Mouse (Mus musculus) mouse embryonic stem cell (cell line): ENCODE results near the gene Ubxn11.

Source experiments
- in situ Hi-C, 2 experiments: fragments of 300-500 bp; cut with MboI; formaldehyde crosslinking; loops; 1 replicate in 1 of 2; 3 replicates in 1 of 2; pipeline ENCODE4 v1.14.3; 2019 to 2020; ENCODE audit warnings: low sequenced_read_pairs in 2 of 2, low pct_unique_long_range_greater_than_20kb in 1 of 2, mixed read lengths in 1 of 2; ENCODE audit not compliant: unreplicated experiment in 1 of 2

Gene Ubxn11

GRCm38 (mm10) chr4:134101979-134102741 lies at the start of gene Ubxn11:
Ubxn11 (plus strand) TSS chr4:134102570.
- in situ Hi-C loops, result no loop called here

GRCm38 (mm10) chr4:134053538-134053937 lies 48.8 kb upstream of the Ubxn11 start, which contains the start of gene Zfp683:
Zfp683 (plus strand) TSS chr4:134053838.
- in situ Hi-C loops, result no loop called here

- in situ Hi-C loops, result no loop called here
Observed at GRCm38 (mm10) chr4:134058166-134058715, 44.1 kb upstream of the Ubxn11 start.

- in situ Hi-C loops, result no loop called here
Observed at GRCm38 (mm10) chr4:134058908-134059307, 43.5 kb upstream of the Ubxn11 start.

- in situ Hi-C loops, result no loop called here
Observed at GRCm38 (mm10) chr4:134060135-134060865, 42.1 kb upstream of the Ubxn11 start, which contains the start of gene Crybg2. Crybg2 (plus strand) TSS chr4:134060815.

GRCm38 (mm10) chr4:134061166-134061830 lies 41.1 kb upstream of the Ubxn11 start:
- in situ Hi-C loops, result no loop called here

- in situ Hi-C loops, result no loop called here
Observed at GRCm38 (mm10) chr4:134061944-134062446, 40.4 kb upstream of the Ubxn11 start.

- in situ Hi-C loops, result no loop called here
Observed at GRCm38 (mm10) chr4:134062561-134062960, 39.8 kb upstream of the Ubxn11 start.

GRCm38 (mm10) chr4:134065431-134066004 lies 36.9 kb upstream of the Ubxn11 start:
- in situ Hi-C loops, result no loop called here

- in situ Hi-C loops, result no loop called here
Observed at GRCm38 (mm10) chr4:134067383-134067782, 35.0 kb upstream of the Ubxn11 start.

- in situ Hi-C loops, result no loop called here
Observed at GRCm38 (mm10) chr4:134067833-134068544, 34.4 kb upstream of the Ubxn11 start.

- in situ Hi-C loops, result no loop called here
Observed at GRCm38 (mm10) chr4:134068793-134069580, 33.4 kb upstream of the Ubxn11 start.

- in situ Hi-C loops, result loop anchor here in 1 of 2 experiments (5.0 kb wide), 1 partner anchor 46 kb away; no protein-coding TSS in a partner anchor
Observed at GRCm38 (mm10) chr4:134078694-134079093, 23.7 kb upstream of the Ubxn11 start.

GRCm38 (mm10) chr4:134080674-134081073 lies 21.7 kb upstream of the Ubxn11 start:
- in situ Hi-C loops, result no loop called here

GRCm38 (mm10) chr4:134081730-134082386 lies 20.5 kb upstream of the Ubxn11 start:
- in situ Hi-C loops, result no loop called here

GRCm38 (mm10) chr4:134082460-134082859 lies 19.9 kb upstream of the Ubxn11 start:
- in situ Hi-C loops, result no loop called here

- in situ Hi-C loops, result no loop called here
Observed at GRCm38 (mm10) chr4:134084999-134085398, 17.4 kb upstream of the Ubxn11 start.
